Mouse (Mus musculus) forebrain, embryonic 11.5 days (tissue): ENCODE measurements at regions not wholly inside any gene's neighbourhood (a gene's known extent, or its start where the extent isn't known, plus 50 kb on each side); places are given as distances from the start of the nearest gene placed in this dataset.

Source experiments
- ATAC-seq: fragments of 200-750 bp; cut with Nextera tagmentation; replicated peaks from 2 replicates; pipeline ENCODE4 v1.8.0; 2017; ENCODE audit warnings: moderate TSS enrichment; ENCODE audit not compliant: low FRiP score
- DNase-seq: peaks from one replicate; pipeline ENCODE4 v3.0.0-alpha.2; 2017; ENCODE audit warnings: low spot score
- H3K27ac ChIP-seq: fragments of 300-500 bp; sonication (generic); 2 replicates; pipeline ENCODE4 v1.5.1; 2014; ENCODE audit warnings: low read depth, low read length
- H3K27me3 ChIP-seq: fragments of 300-500 bp; sonication (generic); 2 replicates; pipeline ENCODE4 v1.6.1; 2014; ENCODE audit warnings: mild to moderate bottlenecking, low read length, mixed read lengths; ENCODE audit not compliant: control insufficient read depth, insufficient read depth
- H3K36me3 ChIP-seq: fragments of 300-500 bp; sonication (generic); 2 replicates; pipeline ENCODE4 v1.6.1; 2014; ENCODE audit warnings: mild to moderate bottlenecking, low read length, moderate library complexity, mixed read lengths; ENCODE audit not compliant: control insufficient read depth, insufficient read depth
- H3K4me1 ChIP-seq: fragments of 300-500 bp; sonication (generic); replicated peaks from 2 replicates; pipeline ENCODE4 v1.6.1; 2014; ENCODE audit warnings: low read length, mixed read lengths; ENCODE audit not compliant: control insufficient read depth, insufficient read depth
- H3K4me2 ChIP-seq: fragments of 300-500 bp; sonication (generic); 2 replicates; pipeline ENCODE4 v1.6.1; 2014; ENCODE audit warnings: low read depth, mild to moderate bottlenecking, low read length, moderate library complexity, mixed read lengths; ENCODE audit not compliant: severe bottlenecking
- H3K4me3 ChIP-seq: fragments of 300-500 bp; sonication (generic); 2 replicates; pipeline ENCODE4 v1.5.1; 2014; ENCODE audit warnings: low read depth, low read length
- H3K9ac ChIP-seq: fragments of 300-500 bp; sonication (generic); 2 replicates; pipeline ENCODE4 v1.6.1; 2014; ENCODE audit warnings: low read length
- H3K9me3 ChIP-seq: fragments of 300-500 bp; sonication (generic); 2 replicates; pipeline ENCODE4 v1.6.1; 2016; ENCODE audit warnings: low read length, mixed read lengths; ENCODE audit not compliant: control insufficient read depth
- WGBS: fragments of 180-500 bp; shearing (Covaris S2); extraction: QIAGEN DNeasy Blood & Tissue Kit; methylation state at CpG from one replicate; pipeline ENCODE4 v1.1.7; 2014; 5-methylcytosine and 5-hydroxymethylcytosine counted together

DNA sequence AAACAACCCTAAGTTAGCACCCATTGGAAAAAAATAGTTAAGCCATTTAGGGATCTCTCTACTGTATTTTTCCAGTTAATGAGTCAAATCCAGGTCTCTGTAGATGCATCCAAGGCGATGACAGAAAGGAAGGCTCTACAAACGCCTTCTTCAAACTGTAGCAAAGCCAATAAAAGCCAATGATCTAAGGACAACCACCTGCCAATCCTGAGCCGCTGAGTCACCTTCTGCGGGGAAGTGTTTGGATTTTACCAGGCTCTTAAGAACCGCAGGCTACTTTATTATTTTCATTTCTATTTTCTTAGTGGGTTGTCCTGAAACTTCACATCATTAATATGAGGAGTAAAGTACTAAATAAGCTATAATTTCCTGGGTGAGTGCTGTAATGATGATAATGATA is 171.4 kb upstream of the Fn1 start:
- H3K9ac ChIP-seq, result no peak overlapping the region
- ATAC-seq, result no peak
- no peak overlapping the region for H3K4me2 ChIP-seq
- no peaks in the 10 kb centered on the region for H3K36me3 ChIP-seq
- no peak overlapping the region for H3K4me3 ChIP-seq
- no peaks in the 10 kb centered on the region for H3K27me3 ChIP-seq
- 91% methylated on average over 5 of the region's 5 CpGs for WGBS
- no peaks in the 10 kb centered on the region for H3K4me1 ChIP-seq
- no peak for DNase-seq
- H3K27ac ChIP-seq, result no peak overlapping the region
- no peaks in the 10 kb centered on the region for H3K9me3 ChIP-seq

DNA sequence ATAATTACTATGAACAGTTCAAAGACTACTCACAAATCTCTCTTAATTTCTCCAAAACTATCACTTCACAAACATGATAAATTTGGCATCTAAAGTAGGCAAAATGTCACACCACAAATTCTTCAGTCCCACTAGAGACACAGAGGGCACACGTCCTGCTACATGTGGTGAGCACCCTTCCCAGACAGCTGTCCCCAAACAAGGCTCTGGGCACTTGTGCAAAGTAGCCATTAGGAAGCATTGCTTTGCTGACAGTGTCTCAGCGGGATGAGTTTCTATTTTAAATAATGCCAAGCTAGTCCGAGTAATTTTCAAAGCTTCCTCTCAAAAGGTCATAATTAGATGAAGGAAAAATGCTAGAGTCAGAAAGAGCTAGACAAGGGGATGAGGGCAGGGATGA is 169.1 kb upstream of the Fn1 start:
- 86% methylated on average over 3 of the region's 3 CpGs for WGBS
- no peaks in the 10 kb centered on the region for H3K36me3 ChIP-seq
- no peak overlapping the region for H3K27ac ChIP-seq
- H3K9ac ChIP-seq, result no peak overlapping the region
- no peaks in the 10 kb centered on the region for H3K4me1 ChIP-seq
- ATAC-seq (no peak), DNase-seq (no peak)
- no peaks in the 10 kb centered on the region for H3K9me3 ChIP-seq
- H3K27me3 ChIP-seq, result no peaks in the 10 kb centered on the region
- no peak overlapping the region for H3K4me3 ChIP-seq
- no peak overlapping the region for H3K4me2 ChIP-seq

DNA sequence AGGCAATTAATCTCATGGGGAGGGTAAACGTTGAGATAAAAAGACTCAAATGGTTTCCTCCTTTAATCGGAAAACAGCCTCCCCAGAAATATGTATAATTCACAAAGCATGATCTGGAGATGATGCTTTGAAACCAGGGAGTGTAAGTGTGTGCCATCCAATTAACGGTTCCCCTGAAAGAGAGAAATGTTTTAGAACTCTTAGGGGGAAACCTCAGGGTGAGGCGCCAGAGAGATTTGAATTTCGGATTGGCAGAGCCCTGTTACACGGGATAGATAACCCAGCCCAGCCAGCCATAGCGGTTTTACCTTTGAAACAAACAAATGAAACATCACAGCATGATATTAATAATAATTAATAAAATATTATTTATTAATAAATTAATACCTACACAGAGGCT is 168.1 kb upstream of the Fn1 start:
- no peaks in the 10 kb centered on the region for H3K4me1 ChIP-seq

DNA sequence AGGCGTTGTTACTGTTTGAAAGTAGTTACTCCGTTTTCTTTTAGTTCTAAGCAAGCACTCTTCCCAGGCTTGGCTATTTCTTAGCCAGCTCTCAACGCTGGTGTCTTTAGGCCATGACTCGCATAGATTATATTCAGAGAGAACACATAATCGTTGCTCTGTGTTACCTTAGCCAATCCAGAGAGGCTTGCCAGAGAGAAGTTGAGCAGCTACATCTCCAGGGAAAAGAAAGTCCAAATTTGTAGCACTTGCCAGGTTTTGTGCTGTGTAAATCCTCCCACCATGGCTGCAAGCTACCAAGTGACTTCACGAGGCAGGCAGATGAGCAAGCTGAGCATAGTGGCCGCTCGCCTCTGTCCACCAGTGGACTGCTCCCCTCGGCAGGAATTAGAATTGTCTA is 163.3 kb upstream of the Fn1 start:
- no peak overlapping the region for H3K4me3 ChIP-seq
- no peaks in the 10 kb centered on the region for H3K27me3 ChIP-seq
- H3K4me1 ChIP-seq, result no peaks in the 10 kb centered on the region
- no peak overlapping the region for H3K27ac ChIP-seq
- no peak overlapping the region for H3K4me2 ChIP-seq
- no peak for ATAC-seq
- WGBS, result 85% methylated on average over 9 of the region's 9 CpGs
- no peak overlapping the region for H3K9ac ChIP-seq
- no peaks in the 10 kb centered on the region for H3K9me3 ChIP-seq
- no peak for DNase-seq
- no peaks in the 10 kb centered on the region for H3K36me3 ChIP-seq

More for the DNA sequence above, 168.1 kb upstream of the Fn1 start:
- WGBS, result 90% methylated on average over 7 of the region's 7 CpGs
- Histone ChIP-seq H3K4me3 (no peak overlapping the region), H3K9ac (no peak overlapping the region), H3K36me3 (no peaks in the 10 kb centered on the region), H3K9me3 (no peaks in the 10 kb centered on the region), H3K27me3 (no peaks in the 10 kb centered on the region), H3K27ac (no peak overlapping the region), H3K4me2 (no peak overlapping the region)
- no peak for ATAC-seq
- no peak for DNase-seq

DNA sequence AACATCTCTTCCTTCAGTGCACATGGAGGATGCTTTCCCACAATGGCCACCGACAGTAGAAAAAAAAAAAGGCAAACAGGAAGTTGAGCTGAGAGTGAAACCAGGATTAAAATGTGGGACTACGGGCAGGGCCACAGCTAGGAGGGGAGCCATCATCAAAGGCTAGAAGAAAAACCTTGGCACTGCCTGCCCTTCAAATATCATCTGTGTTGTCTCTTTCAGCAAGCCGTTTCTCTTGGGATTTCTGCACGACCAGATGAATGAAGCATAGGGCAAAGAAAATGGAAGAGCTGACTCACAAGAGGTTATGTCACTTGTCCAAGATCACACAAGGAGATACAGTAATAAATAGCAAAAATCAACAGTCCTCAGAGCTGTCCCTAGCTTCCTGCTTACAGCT is 161.1 kb upstream of the Fn1 start:
- no peaks in the 10 kb centered on the region for H3K4me1 ChIP-seq
- no peak for DNase-seq
- H3K36me3 ChIP-seq, result no peaks in the 10 kb centered on the region
- no peak overlapping the region for H3K9ac ChIP-seq
- no peak overlapping the region for H3K4me2 ChIP-seq
- H3K27me3 ChIP-seq, result no peaks in the 10 kb centered on the region
- ATAC-seq, result no peak
- H3K27ac ChIP-seq, result no peak overlapping the region
- no peaks in the 10 kb centered on the region for H3K9me3 ChIP-seq
- H3K4me3 ChIP-seq, result no peak overlapping the region
- WGBS, result 86% methylated on average over 4 of the region's 4 CpGs

DNA sequence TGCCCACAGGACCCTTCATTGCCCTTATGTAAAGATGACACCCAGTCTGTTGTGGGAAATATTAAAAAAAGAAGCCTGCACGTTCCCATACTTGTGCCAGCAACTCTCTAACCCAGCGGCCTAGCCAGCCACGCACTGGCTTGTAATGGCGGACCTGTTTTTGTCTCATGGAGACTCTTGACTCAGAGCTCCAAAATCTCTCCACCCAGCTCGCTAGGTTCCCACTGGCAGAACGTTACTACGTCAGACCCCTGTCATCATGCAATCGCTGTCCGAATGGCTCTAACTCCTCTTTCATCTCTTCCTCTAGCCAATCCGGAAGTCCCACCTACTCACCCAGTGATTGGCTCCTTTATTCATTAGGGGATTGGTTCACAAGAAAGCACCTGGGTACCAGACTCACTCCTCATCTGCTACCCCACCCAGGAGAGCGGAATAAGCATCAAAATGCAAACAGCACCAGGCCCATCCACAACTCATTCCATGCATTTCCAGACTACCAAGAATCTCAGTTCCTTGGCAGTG is 159.2 kb upstream of the Fn1 start:
- ATAC-seq (no peak), DNase-seq (no peak)
- no peak overlapping the region for H3K27ac ChIP-seq
- no peaks in the 10 kb centered on the region for H3K9me3 ChIP-seq
- H3K4me2 ChIP-seq, result no peak overlapping the region
- no peaks in the 10 kb centered on the region for H3K4me1 ChIP-seq
- H3K9ac ChIP-seq, result no peak overlapping the region
- no peaks in the 10 kb centered on the region for H3K36me3 ChIP-seq
- H3K4me3 ChIP-seq, result no peak overlapping the region
- 93% methylated on average over 11 of the region's 11 CpGs for WGBS
- H3K27me3 ChIP-seq, result no peaks in the 10 kb centered on the region

DNA sequence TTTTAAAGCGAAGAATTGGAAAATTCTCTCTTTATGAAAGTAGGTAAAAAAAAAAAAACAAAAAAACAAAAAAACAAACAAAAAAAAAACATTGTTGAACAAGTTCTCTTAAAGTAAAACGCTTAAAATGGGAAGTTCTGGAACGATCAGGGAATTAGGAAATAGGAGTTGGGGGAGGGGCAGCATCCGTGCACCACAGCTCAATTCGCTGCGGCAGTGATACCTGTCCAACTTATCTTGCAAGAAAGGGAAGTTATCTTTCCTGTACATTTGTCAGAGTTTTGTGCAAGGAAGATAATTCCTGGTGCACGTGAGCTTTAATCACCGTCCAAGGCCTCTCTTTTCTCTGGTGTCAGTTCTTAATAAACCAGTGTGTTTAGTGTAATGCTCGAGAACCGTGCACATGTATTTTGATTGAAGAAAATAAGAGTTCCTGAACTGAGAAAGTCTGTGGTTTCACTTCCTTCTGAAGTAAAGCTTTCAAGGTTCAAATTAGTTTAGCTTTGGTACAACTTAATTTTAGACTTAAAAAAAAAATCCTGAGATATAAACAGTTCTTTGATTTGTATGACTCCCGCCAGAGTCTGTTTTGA is 158.3 kb upstream of the Fn1 start:
- Histone ChIP-seq H3K27ac (no peak overlapping the region), H3K4me2 (no peak overlapping the region), H3K9ac (no peak overlapping the region), H3K9me3 (no peaks in the 10 kb centered on the region), H3K4me1 (no peaks in the 10 kb centered on the region), H3K36me3 (no peaks in the 10 kb centered on the region), H3K4me3 (no peak overlapping the region), H3K27me3 (no peaks in the 10 kb centered on the region)
- WGBS, result 88% methylated on average over 11 of the region's 11 CpGs
- DNase-seq, result no peak
- no peak for ATAC-seq

DNA sequence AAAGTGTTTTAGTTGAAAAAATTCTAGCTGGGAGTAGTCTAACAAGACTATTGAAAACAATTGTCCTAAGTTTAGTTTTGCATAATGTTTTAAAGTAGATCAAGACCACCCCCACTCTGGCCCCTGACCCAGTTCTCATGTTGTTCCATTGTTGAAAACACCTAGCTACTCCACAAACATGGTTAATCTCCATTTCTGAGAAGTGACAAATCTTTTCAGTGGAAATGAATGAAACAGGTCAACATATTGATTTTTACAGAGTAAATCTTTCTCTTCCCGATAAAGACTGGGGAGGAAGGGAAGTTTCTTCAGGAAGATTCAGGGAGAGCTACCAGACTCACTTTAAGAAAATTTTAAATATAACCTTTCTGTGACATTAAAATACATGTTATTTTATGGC is 155.0 kb upstream of the Fn1 start:
- Histone ChIP-seq H3K9ac (no peak overlapping the region), H3K27ac (no peak overlapping the region), H3K9me3 (no peaks in the 10 kb centered on the region), H3K4me2 (no peak overlapping the region), H3K27me3 (no peaks in the 10 kb centered on the region), H3K36me3 (no peaks in the 10 kb centered on the region), H3K4me3 (no peak overlapping the region), H3K4me1 (no peaks in the 10 kb centered on the region)
- 62% methylated on average over 1 of the region's 1 CpGs for WGBS
- ATAC-seq (no peak), DNase-seq (no peak)

DNA sequence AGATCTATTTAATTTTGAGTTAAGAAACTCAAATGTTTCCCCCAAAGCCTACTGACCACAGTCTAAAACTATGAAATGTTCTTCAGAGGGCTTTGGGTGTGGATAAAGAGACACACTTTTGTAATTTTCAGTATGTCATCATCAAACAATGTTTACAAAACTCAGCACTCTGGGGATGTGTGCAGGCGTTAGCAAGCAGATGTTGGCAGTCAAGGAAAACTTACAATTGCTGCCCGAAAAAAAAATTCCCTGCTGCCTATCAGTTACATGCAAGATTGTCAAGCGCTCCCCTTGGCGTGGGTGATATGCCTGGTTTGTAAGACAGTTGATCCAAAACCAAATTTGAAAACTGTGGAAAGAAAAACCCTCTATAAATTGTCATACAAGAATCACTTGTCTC is 154.6 kb upstream of the Fn1 start:
- Histone ChIP-seq H3K4me3 (no peak overlapping the region), H3K36me3 (no peaks in the 10 kb centered on the region), H3K9ac (no peak overlapping the region), H3K4me1 (no peaks in the 10 kb centered on the region), H3K27me3 (no peaks in the 10 kb centered on the region), H3K9me3 (no peaks in the 10 kb centered on the region), H3K27ac (no peak overlapping the region), H3K4me2 (no peak overlapping the region)
- WGBS, result 77% methylated on average over 4 of the region's 4 CpGs
- ATAC-seq (no peak), DNase-seq (no peak)
